Mouse (Mus musculus) frontal cortex, postnatal 25 days (tissue): ENCODE measurements around the gene Pde1a.
"Not testable (repeated sequence)": the region's sequence is repeated elsewhere in the genome, so short reads cannot be mapped to it uniquely, and the experiment has no call there.

Experiments used
- DNase-seq, 2 experiments: peaks; one replicate each; pipeline ENCODE4 v3.0.0; 2022; ENCODE audit warnings: low spot score in 2 of 2

Gene Pde1a

GRCm38 (mm10) chr2:79961421-79961820 lies 167.8 kb downstream of the Pde1a start:
- no peak for DNase-seq

- no peak for DNase-seq
Measured at GRCm38 (mm10) chr2:79957659-79958340, 171.5 kb downstream of the Pde1a start.

GRCm38 (mm10) chr2:79945898-79946675 lies 183.2 kb downstream of the Pde1a start:
- DNase-seq: no peak

DNA sequence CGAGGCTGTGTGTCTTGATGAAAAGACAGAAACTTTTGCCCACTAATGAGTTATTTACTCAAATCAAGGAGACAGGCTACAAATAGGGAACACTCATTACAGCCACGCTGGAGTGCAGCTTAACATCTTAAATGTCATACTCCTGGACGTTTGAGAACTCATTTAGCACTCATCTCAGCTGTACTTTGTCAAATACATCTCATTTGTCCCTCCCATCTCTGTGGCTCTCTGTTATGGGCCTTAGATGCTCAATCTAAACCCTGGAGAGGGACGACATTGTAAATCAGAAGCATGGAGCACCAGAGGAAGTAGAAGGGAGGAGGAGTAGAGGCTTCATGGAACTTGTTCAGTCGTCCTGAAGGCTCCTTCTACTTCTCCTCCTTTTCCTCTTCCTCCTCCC lies 194.6 kb downstream of the Pde1a start:
- no peak for DNase-seq

GRCm38 (mm10) chr2:79922356-79922755 lies 206.9 kb downstream of the Pde1a start:
- no peak for DNase-seq

- no peak for DNase-seq
Measured at GRCm38 (mm10) chr2:79921375-79921774, 207.9 kb downstream of the Pde1a start.

- no peak for DNase-seq
Measured at GRCm38 (mm10) chr2:79920438-79920837, 208.8 kb downstream of the Pde1a start.

DNA sequence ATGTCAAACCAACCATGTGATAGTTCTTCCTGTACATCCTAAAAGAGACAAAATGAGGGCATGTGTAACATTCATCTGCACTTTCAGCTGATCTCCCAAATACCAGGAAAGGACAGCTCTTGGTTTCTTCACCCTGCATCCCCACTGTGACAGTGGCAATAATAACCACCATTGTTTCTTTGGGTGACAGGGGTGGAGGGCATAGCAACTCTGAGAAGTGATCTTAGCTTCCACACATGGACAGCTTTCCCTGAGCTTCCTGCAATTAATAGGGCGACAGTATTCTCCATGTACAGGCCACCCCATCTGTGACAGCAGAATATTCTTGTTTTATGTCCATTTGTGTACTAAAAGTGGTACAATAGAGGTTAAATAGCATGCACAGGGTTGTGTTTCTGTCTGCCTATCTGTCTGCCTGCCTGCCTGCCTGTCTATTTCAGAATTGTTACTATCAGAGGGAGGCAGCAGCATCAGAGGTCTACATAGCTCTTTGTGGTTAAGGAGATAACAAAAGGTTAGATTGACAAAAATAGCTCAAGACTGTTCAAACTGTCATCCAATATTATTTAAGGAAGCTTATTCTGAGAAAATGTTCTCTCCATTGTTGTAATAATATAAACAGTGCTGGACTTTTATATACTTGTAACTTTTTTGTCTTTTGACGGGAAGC lies 227.3 kb downstream of the Pde1a start:
- no peak for DNase-seq

DNA sequence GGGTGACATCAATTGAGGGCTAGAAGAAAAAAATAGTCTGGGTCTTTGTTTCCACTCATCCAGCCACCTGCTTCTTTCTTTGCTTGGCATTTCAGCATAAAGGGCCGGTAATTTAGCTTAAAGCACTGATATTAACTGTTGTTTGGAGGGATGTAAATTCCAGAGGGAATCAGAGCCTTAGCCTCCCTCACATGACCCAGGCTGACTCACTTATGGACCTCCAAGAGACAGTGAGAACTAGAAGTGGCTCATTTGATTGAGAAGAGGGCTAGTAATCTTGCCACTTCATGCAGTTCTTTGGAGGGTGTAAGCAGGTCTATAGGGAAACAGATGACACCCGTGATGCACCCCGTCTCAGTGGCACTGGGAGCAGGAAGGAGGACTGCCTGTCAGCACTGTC lies 230.7 kb downstream of the Pde1a start:
- DNase-seq: no peak

DNA sequence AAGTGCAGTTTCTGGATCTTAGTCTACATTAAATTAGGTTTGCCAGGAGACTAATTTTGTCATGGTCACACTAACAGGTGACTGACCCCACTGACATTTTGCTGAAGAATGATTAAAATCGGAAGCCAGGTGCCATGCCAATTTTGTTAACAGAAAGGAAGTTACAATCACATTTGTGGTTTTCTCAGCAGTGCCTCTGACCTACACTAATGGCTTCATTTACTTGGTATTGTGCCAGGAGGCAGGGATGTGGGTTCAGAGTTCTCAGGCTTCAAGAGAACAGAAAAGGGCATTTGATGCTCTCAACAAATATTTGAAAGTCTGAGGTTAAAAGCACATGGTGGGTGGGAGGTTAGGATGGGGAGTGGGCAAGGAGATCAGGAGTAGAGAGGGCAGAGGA lies 236.4 kb downstream of the Pde1a start:
- no peak for DNase-seq

- DNase-seq: peak; percentile 23 to 46
Measured at GRCm38 (mm10) chr2:79891760-79892570, 237.3 kb downstream of the Pde1a start.

DNA sequence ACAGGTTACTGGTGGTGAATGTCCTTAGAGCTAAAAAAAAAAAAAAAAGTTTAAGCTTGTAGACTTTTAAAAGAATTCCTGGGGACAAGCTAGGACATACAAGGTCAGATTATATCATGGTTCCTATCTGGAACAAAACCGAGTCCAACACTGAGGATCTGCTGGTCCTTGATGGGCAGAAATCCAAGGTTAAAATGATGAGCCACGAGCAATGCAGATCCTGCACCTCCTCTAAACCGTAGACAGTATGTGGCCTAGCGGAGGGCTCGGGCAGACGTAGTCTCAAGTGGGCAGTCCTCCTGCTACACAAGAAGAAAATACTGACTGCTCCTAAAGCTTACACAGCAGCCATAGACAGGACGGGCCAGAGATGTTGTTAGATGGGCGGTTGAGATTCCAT lies 238.5 kb downstream of the Pde1a start:
- DNase-seq: no peak

DNA sequence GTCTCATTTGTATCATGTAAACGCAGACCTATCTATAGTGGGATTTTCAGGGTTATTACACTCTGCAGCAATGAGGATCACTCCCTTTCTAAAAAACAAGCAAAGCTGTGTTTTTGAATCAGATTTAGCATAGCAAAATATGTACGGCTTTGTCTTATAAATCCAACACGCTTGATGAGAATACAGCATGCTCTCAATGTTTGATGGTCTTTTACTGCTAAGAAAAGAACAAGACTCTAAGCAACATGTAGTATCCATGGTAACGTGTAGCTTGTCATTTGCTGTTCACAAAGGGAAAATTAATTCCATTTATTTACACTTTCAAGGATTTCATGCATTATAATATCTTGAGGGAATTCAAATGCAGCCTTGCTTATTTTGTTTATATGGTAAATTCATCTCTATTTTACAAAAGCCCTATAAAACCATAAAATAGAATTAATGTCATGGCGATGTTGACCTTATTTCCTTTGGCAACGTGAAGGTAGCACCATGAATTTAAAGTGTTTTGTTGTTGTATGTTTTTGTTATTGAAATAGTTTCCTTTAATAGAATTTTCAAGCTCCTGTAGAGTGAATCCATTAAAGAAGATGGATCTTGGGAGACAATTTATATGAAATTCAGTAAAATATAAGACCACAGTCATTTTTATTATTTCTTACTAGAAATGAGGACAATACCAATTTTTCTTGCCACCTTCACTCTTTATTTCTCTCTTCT lies 245.5 kb downstream of the Pde1a start:
- DNase-seq: no peak

DNA sequence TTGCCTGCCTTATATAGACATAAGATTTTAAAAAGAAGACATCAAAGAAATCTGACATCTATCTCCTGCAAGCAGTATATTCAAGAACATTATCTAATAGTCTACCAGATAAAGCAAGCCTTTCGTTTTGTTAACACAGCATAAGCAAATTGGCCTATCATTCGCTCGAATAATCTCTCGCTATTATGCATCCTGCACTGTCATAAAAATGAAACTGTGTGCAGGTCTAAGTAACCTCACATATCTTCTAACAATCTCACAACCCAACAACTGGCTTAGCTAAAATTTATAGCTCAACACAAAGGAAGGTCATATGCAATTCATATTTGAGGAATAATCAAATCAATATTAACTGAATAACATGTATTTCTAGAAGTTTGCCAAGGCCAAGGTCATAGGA lies 246.0 kb downstream of the Pde1a start:
- DNase-seq: no peak

DNA sequence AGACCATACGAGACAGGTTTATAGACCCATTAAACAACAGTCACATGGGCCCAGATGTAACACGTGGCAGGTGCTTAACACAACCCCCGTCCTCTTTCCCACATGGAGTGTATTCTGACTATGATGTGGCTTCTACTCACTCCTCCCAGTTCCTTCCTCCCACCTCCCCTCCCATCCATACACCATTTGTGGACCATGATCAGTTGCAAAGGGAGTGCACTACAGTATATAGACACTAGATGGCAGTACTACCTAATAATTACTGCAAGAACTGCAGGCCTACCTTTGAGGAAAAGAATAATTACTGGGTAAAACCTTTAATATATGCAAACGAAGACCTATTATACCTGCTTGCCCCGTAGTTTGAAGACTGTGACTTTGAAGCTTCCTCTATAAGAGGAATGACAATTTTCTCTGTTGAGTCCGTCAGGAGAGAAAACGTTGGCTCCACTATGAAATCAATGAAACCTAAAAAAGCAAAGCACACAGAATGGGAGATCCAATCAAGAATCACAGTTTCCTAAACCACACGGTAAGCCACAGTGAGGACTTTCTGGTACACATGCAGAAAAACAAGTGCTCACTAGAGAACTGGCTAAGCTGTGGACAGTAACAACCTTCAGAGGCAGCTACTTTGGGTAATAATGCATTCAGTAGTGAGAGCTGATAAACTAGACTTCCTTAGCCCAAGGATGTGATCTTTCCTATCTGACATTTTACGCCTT lies 263.8 kb downstream of the Pde1a start:
- DNase-seq: peak in 1 of 2 experiments; percentile 8

- no peak for DNase-seq
Measured at GRCm38 (mm10) chr2:79856874-79857273, 272.4 kb downstream of the Pde1a start.

DNA sequence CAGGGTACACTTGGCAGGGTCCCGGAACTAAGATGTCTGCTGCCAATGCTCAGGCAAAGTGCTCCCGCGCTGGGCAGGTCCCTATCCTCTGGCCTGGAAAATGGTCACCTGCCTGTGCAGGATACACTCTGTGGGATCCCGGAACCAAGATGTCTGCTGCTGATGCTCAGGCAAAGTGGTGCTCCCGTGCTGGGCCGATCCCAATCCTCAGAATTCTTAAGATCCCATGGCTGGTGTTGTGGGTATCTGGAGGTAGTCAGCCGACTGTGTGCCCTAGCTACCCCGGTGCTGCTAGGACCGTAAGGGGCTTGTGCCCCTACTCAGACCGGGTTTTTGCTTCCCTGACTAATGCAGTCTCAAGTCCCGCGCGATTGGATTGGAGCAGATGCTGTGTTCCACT lies 281.9 kb downstream of the Pde1a start:
- DNase-seq: not testable (repeated sequence)

DNA sequence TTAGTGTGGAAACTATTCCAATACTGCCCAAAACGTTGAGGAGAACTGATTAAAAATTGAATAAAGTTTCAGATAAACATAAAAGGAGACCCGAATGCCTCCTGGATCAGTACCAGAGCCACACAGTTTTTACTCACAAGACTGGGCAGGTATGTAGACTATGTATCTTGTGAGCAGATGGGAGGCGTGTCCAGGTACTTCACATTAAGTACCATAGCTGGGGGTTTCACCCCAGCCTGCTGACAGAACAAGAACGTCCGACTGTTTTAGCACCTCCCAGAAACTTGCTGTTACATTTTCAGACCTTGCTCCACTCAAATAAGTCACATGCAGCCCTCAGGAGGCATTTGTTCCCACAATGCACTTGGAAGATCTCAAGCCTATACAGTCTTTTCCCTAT lies 289.7 kb downstream of the Pde1a start:
- DNase-seq: no peak

DNA sequence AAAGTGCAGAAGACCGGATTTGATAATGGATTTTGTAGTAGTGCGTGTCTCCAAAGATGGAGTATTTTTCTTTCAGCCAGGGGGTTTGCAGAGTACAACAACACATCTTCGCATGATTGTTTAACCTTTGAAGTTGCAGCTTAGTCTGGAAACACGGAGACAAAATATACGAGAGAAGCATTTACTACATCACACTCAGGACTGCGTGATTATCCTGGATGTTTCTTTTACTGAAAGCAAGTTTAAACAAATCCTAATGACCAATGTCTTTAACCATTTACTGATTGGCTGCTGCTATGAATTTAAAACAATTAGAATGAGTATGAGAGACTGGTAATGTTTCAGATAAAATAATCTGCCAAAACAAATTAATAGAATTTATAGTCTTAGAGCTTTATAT lies 290.2 kb downstream of the Pde1a start:
- DNase-seq: no peak

DNA sequence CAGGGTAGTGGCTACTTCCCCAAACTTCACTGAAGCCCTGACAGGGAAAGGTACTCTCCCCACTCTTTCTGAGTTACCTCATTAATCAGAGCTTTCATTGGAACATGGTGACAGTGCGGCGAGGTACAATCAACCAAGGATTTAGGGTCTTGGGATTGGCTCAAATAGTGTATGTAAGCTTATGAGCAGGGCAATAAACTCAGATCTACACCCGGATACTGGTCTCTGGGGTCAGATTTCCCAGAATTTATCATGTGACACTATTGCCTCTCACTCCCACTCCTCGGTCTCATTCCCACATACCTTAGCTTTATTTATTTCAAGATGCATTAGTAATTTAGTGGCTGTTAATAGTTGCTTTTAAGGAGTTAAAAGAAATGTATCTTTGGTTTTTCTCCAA lies 303.4 kb downstream of the Pde1a start:
- no peak for DNase-seq

DNA sequence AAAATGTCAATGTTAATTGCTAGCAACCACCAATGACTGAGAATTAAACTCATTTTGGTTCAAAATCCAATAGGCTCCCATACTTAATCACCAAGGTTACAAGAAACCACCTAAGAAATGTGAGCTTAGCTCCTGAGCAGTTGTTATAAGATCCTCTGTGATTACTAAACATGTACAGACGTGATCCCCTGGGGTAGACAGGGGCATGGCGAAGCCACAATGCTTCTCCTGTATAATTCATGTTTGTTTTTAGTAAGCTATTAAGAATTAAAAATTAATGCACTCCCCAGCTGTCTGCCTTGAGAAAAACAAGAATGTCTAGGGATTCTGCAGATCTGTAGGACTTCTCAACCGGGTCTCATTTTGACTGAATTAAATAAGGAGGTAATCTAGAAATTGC lies 309.7 kb downstream of the Pde1a start:
- no peak for DNase-seq
